Mouse (Mus musculus) small intestine, adult 2 months (tissue): ENCODE data around the gene Pard3.

Experiments
- CTCF ChIP-seq: fragments of 200-500 bp; IDR thresholded peaks from 2 replicates; pipeline ENCODE4 v1.5.1; 2012; ENCODE audit warnings: low read depth, mild to moderate bottlenecking, control low read depth, inconsistent platforms, low read length, moderate library complexity, mixed read lengths; ENCODE audit not compliant: insufficient replicate concordance, insufficient read length; ENCODE audit errors: extremely low read depth
- POLR2A ChIP-seq: fragments of 200-500 bp; IDR thresholded peaks from 2 replicates; pipeline ENCODE4 v1.6.1; 2012; ENCODE audit warnings: low read depth, mild to moderate bottlenecking, control low read depth, inconsistent platforms, low read length, moderate library complexity

- TF ChIP-seq CTCF (no peak), POLR2A (no peak)
Observed at GRCm38 (mm10) chr8:127087434-127087833, 23.7 kb downstream of the Pard3 start.
